Mouse (Mus musculus) myocyte (in vitro differentiated cells): Measurements from ENCODE around the gene Raph1.

Experiments used
- MYOD1 ChIP-seq, 3 experiments: IDR thresholded peaks; one replicate each; pipeline ENCODE4 v1.6.1; 2011; ENCODE audit warnings: control low read depth in 2 of 3, low read depth in 2 of 3, mild to moderate bottlenecking in 2 of 3, moderate library complexity in 1 of 3; ENCODE audit not compliant: insufficient read length in 2 of 3, control insufficient read depth in 1 of 3
- MYOG ChIP-seq, 3 experiments: IDR thresholded peaks; one replicate each; pipeline ENCODE4 v1.6.1; 2011; ENCODE audit warnings: control low read depth in 2 of 3, low read depth in 2 of 3, mild to moderate bottlenecking in 2 of 3; ENCODE audit not compliant: insufficient read length in 2 of 3, control insufficient read depth in 1 of 3, insufficient read depth in 1 of 3
- POLR2A ChIP-seq: IDR thresholded peaks from one replicate; pipeline ENCODE4 v1.6.1; 2011; ENCODE audit warnings: low read depth, mild to moderate bottlenecking, control low read depth, moderate library complexity; ENCODE audit not compliant: insufficient read length
- POLR2AphosphoS2 ChIP-seq: IDR thresholded peaks from one replicate; pipeline ENCODE4 v1.6.1; 2011; ENCODE audit warnings: low read depth, control low read depth; ENCODE audit not compliant: insufficient read length
- REST ChIP-seq: IDR thresholded peaks from one replicate; pipeline ENCODE4 v1.6.1; 2011; ENCODE audit warnings: mild to moderate bottlenecking, control low read depth, moderate library complexity; ENCODE audit not compliant: insufficient read depth, insufficient read length
- TCF12 ChIP-seq: IDR thresholded peaks from one replicate; pipeline ENCODE4 v1.6.1; 2011; ENCODE audit warnings: mild to moderate bottlenecking, control low read depth; ENCODE audit not compliant: poor library complexity, insufficient read depth, severe bottlenecking
- TCF3 ChIP-seq: IDR thresholded peaks from one replicate; pipeline ENCODE4 v1.6.1; 2011; ENCODE audit warnings: low read depth, control low read depth; ENCODE audit not compliant: insufficient read length

GRCm38 (mm10) chr1:60432497-60432896, 134.4 kb downstream of the Raph1 start:
- no peak for TF ChIP-seq MYOG (IDR thresholded peaks at IDR 0.05; ENCODE audit: control insufficient read depth in 1 of 3, insufficient read depth in 1 of 3, insufficient read length in 2 of 3, low read depth in 2 of 3)
- no peak for TF ChIP-seq POLR2A
- TF ChIP-seq MYOD1 (IDR thresholded peaks at IDR 0.05; ENCODE audit: control insufficient read depth in 1 of 3, insufficient read length in 2 of 3, low read depth in 2 of 3), result no peak
- TF ChIP-seq TCF3, result no peak
- TF ChIP-seq POLR2AphosphoS2, result no peak
- no peak for TF ChIP-seq REST
- TF ChIP-seq TCF12, result no peak
